Mouse (Mus musculus) ES-E14 (cell line): ENCODE results near the gene Olfr10.

Source experiments
- CHD2 ChIP-seq: IDR thresholded peaks from 2 replicates; pipeline ENCODE4 v1.6.1; 2014; ENCODE audit warnings: mild to moderate bottlenecking, low read depth, low read length, inconsistent platforms
- HCFC1 ChIP-seq: IDR thresholded peaks from 2 replicates; pipeline ENCODE4 v1.6.1; 2012; ENCODE audit warnings: low read length, inconsistent platforms, borderline replicate concordance; ENCODE audit not compliant: insufficient read depth
- MAFK ChIP-seq: IDR thresholded peaks from 2 replicates; pipeline ENCODE4 v1.6.1; 2014; ENCODE audit warnings: mild to moderate bottlenecking, low read depth, low read length, inconsistent platforms; ENCODE audit not compliant: insufficient read depth
- ZC3H11A ChIP-seq: IDR thresholded peaks from 2 replicates; pipeline ENCODE4 v1.6.1; 2012; ENCODE audit warnings: low read depth, mild to moderate bottlenecking, inconsistent platforms, low read length, borderline replicate concordance
- ZNF384 ChIP-seq: IDR thresholded peaks from 2 replicates; pipeline ENCODE4 v1.6.1; 2012; ENCODE audit warnings: low read depth, low read length, inconsistent platforms

GRCm38 (mm10) chr11:49267970-49268579 lies 36.5 kb upstream of the Olfr10 start:
- TF ChIP-seq HCFC1, result no peak
- TF ChIP-seq CHD2, result no peak
- no peak for TF ChIP-seq ZC3H11A
- TF ChIP-seq MAFK, result no peak
- no peak for TF ChIP-seq ZNF384
